1 mouse cellular context compared by ENCODE assay signal in genomic region chr2:163657975-163658886, GRCm38 (mm10).
TF ChIP-seq lines count a peak whose summit lies in the region.

Gene Pkig, plus strand, starts transcription at chr2:163658386.

TF ChIP-seq in CH12.LX, 34 proteins besides CTCF, POLR2A, EP300 and RAD21 (continued from another document):
- TF ChIP-seq PAX5 (IDR thresholded peaks at IDR 0.05; ENCODE audit: low read length) (no peak), KAT2A (IDR thresholded peaks at IDR 0.05; ENCODE audit: insufficient replicate concordance, low read length) (peak; percentile 59; the same call in 1 of the 2 replicates), ZNF384 (IDR thresholded peaks at IDR 0.05; ENCODE audit: low read depth, low read length) (0 out of 2 replicates have a peak, but pooled peaks have one; percentile 13), USF2 (conservative IDR thresholded peaks at IDR 0.05; ENCODE audit: low read depth, low read length) (no peak), NELFE (IDR thresholded peaks at IDR 0.05; ENCODE audit: low read depth, low read length) (peak; percentile 28; the same call in 1 of the 2 replicates), CHD1 (IDR thresholded peaks at IDR 0.05; ENCODE audit: low read depth, low read length) (no peak), BHLHE40 (IDR thresholded peaks at IDR 0.05; ENCODE audit: low read depth, low read length) (0 out of 2 replicates have a peak, but pooled peaks have one; percentile 33), RCOR1 (conservative IDR thresholded peaks at IDR 0.05; ENCODE audit: low read depth, low read length) (no peak), ELF1 (IDR thresholded peaks at IDR 0.05; ENCODE audit: low read depth, low read length) (peak; percentile 73), ZMIZ1 (IDR thresholded peaks at IDR 0.05; ENCODE audit: low read depth, low read length) (no peak; the same call in 1 of the 2 replicates), TCF12 (IDR thresholded peaks at IDR 0.05; ENCODE audit: low read depth, low read length) (peak; percentile 78; the same call in 1 of the 2 replicates), MXI1 (IDR thresholded peaks at IDR 0.05; ENCODE audit: low read depth, low read length) (peak; percentile 98), MYC (IDR thresholded peaks at IDR 0.05; ENCODE audit: low read depth, low read length) (no peak), ZKSCAN1 (IDR thresholded peaks at IDR 0.05; ENCODE audit: borderline replicate concordance, low read depth, low read length) (no peak), MEF2A (IDR thresholded peaks at IDR 0.05; ENCODE audit: borderline replicate concordance, low read depth, low read length) (peak; percentile 65)
